Mouse (Mus musculus): ENCODE measurements around the gene Casp2. TPM values are rescaled to one million over a fixed set of nuclear protein-coding genes. Genes with fewer than 3 reads are reported as not detected.

Gene Casp2
- polyA plus RNA-seq, 1 experiment from 2014 or later = 30.8 TPM

GRCm38 (mm10) chr6:42318293-42318692 lies 53.5 kb downstream of the Casp2 start:
- H3K27ac ChIP-seq (replicated peaks in 1 of 2; ENCODE audit: control insufficient read depth in 1 of 2, insufficient read depth in 1 of 2, low read depth in 2 of 2, low read length in 2 of 2) = no peak overlapping the region
- peaks cover 29% of the 10 kb centered on the region for H3K27me3 ChIP-seq (ENCODE audit: control insufficient read depth, insufficient read depth, low read length)
- peaks cover under 1 to 2% of the 10 kb centered on the region in 2 experiments; a peak in 2 of 4 replicates for H3K4me1 ChIP-seq (ENCODE audit: control insufficient read depth in 2 of 2, insufficient read depth in 2 of 2, low read length in 2 of 2)
- no peaks in the 10 kb centered on the region for H3K9me3 ChIP-seq (ENCODE audit: control insufficient read depth, low read length)
- no peak overlapping the region for H3K9ac ChIP-seq (ENCODE audit: low read length)
- 66% methylated on average over 4 of the region's 4 CpGs for WGBS
- H3K4me3 ChIP-seq (ENCODE audit: control insufficient read depth in 1 of 2, insufficient read depth in 1 of 2, low read depth in 1 of 2, low read length in 2 of 2) = no peak overlapping the region
- H3K4me2 ChIP-seq (ENCODE audit: low read length) = no peak overlapping the region
- no peak for ATAC-seq (ENCODE audit: insufficient number of reproducible peaks, insufficient read depth, low FRiP score, low read depth)
- peaks cover 7% of the 10 kb centered on the region; the same call in 1 of the 2 replicates for H3K36me3 ChIP-seq (ENCODE audit: control insufficient read depth, insufficient read depth, low read length)

DNA sequence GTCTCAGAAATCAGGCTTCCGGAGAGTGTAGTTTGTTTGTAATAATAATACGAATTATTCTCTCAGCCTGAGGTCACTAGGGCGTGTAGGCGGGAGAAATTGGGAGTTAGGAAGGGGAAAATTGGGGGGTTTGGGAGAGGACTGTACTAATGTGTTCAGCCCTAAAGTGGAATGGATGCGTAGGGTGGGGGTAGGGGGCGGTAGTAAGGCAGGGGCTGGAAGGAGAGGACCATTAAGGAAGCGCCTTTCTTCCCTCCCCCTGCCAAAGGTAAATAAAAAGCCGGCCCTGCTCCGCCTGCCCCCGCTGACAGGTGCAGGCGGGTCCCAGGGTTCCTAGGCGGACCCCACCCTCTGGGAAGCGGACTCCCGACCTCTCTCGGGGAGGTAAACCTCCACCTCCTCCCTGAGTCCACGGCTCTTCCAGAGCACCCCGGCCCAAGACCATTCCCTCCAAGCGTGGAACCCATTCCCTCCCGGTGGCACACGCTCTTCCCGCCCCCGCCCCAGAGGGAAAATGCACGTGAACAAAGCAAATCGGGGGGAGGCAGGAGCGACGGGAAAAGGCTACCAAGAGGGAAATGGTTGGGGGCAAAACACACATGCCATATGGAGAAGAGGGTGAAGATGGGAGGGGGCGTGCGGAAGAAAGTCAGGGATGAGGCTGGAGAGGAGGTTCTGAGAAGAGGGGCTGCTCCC lies 58.7 kb downstream of the Casp2 start:
- ATAC-seq (ENCODE audit: insufficient number of reproducible peaks, insufficient read depth, low FRiP score, low read depth) = no peak
- 2% methylated on average over 28 of the region's 28 CpGs for WGBS
- Histone ChIP-seq H3K9me3 (ENCODE audit: control insufficient read depth, low read length) (no peaks in the 10 kb centered on the region), H3K36me3 (ENCODE audit: control insufficient read depth, insufficient read depth, low read length) (no peaks in the 10 kb centered on the region), H3K9ac (ENCODE audit: low read length) (peak overlapping the region; percentile 68; the same call in 1 of the 2 replicates), H3K4me3 (ENCODE audit: control insufficient read depth in 1 of 2, insufficient read depth in 1 of 2, low read depth in 1 of 2, low read length in 2 of 2) (peak overlapping the region; percentile 51 to 63), H3K4me2 (ENCODE audit: low read length) (peak overlapping the region; percentile 97), H3K27me3 (ENCODE audit: control insufficient read depth, insufficient read depth, low read length) (peaks cover 52% of the 10 kb centered on the region), H3K4me1 (ENCODE audit: control insufficient read depth in 2 of 2, insufficient read depth in 2 of 2, low read length in 2 of 2) (peaks cover 4 to 6% of the 10 kb centered on the region in 2 experiments), H3K27ac (replicated peaks in 1 of 2; ENCODE audit: control insufficient read depth in 1 of 2, insufficient read depth in 1 of 2, low read depth in 2 of 2, low read length in 2 of 2) (no peak overlapping the region)

GRCm38 (mm10) chr6:42324067-42324481 lies 59.3 kb downstream of the Casp2 start:
- Histone ChIP-seq H3K4me2 (ENCODE audit: low read length) (peak overlapping the region; percentile 97), H3K9me3 (ENCODE audit: control insufficient read depth, low read length) (no peaks in the 10 kb centered on the region), H3K36me3 (ENCODE audit: control insufficient read depth, insufficient read depth, low read length) (no peaks in the 10 kb centered on the region), H3K27me3 (ENCODE audit: control insufficient read depth, insufficient read depth, low read length) (peaks cover 52% of the 10 kb centered on the region), H3K9ac (ENCODE audit: low read length) (peak overlapping the region; percentile 68), H3K27ac (replicated peaks in 1 of 2; ENCODE audit: control insufficient read depth in 1 of 2, insufficient read depth in 1 of 2, low read depth in 2 of 2, low read length in 2 of 2) (no peak overlapping the region), H3K4me3 (ENCODE audit: control insufficient read depth in 1 of 2, insufficient read depth in 1 of 2, low read depth in 1 of 2, low read length in 2 of 2) (peak overlapping the region; percentile 51 to 63), H3K4me1 (ENCODE audit: control insufficient read depth in 2 of 2, insufficient read depth in 2 of 2, low read length in 2 of 2) (peaks cover 4 to 6% of the 10 kb centered on the region in 2 experiments)
- ATAC-seq (ENCODE audit: insufficient number of reproducible peaks, insufficient read depth, low FRiP score, low read depth) = peak; percentile 17; the same call in 1 of the 2 replicates
- 1% methylated on average over 16 of the region's 32 CpGs for WGBS

- Histone ChIP-seq H3K9me3 (ENCODE audit: control insufficient read depth, low read length) (no peaks in the 10 kb centered on the region), H3K4me3 (ENCODE audit: control insufficient read depth in 1 of 2, insufficient read depth in 1 of 2, low read depth in 1 of 2, low read length in 2 of 2) (peak within 1 kb of the TSS; percentile 51 to 63), H3K27me3 (ENCODE audit: control insufficient read depth, insufficient read depth, low read length) (peaks cover 52% of the 10 kb centered on the region), H3K9ac (ENCODE audit: low read length) (peak within 1 kb of the TSS; percentile 68), H3K36me3 (ENCODE audit: control insufficient read depth, insufficient read depth, low read length) (no peaks in the 10 kb centered on the region), H3K4me2 (ENCODE audit: low read length) (peak within 1 kb of the TSS; percentile 97), H3K27ac (replicated peaks in 1 of 2; ENCODE audit: control insufficient read depth in 1 of 2, insufficient read depth in 1 of 2, low read depth in 2 of 2, low read length in 2 of 2) (no peak within 1 kb of the TSS), H3K4me1 (ENCODE audit: control insufficient read depth in 2 of 2, insufficient read depth in 2 of 2, low read length in 2 of 2) (peaks cover 4 to 6% of the 10 kb centered on the region in 2 experiments)
- WGBS = 1% methylated on average over 32 of the region's 68 CpGs
- peak; percentile 51 for ATAC-seq (ENCODE audit: insufficient number of reproducible peaks, insufficient read depth, low FRiP score, low read depth)
These were observed 59.9 kb downstream of the Casp2 start, which contains the start of gene Fam131b for GRCm38 (mm10) chr6:42324482-42325267. Fam131b (minus strand) TSS chr6:42324643.

- Histone ChIP-seq H3K36me3 (ENCODE audit: control insufficient read depth, insufficient read depth, low read length) (no peaks in the 10 kb centered on the region), H3K9ac (ENCODE audit: low read length) (peak overlapping the region; percentile 68), H3K4me1 (ENCODE audit: control insufficient read depth in 2 of 2, insufficient read depth in 2 of 2, low read length in 2 of 2) (peaks cover 4 to 6% of the 10 kb centered on the region in 2 experiments), H3K27me3 (ENCODE audit: control insufficient read depth, insufficient read depth, low read length) (peaks cover 52% of the 10 kb centered on the region), H3K4me2 (ENCODE audit: low read length) (peak overlapping the region; percentile 97), H3K4me3 (ENCODE audit: control insufficient read depth in 1 of 2, insufficient read depth in 1 of 2, low read depth in 1 of 2, low read length in 2 of 2) (peak overlapping the region; percentile 51 to 63), H3K27ac (replicated peaks in 1 of 2; ENCODE audit: control insufficient read depth in 1 of 2, insufficient read depth in 1 of 2, low read depth in 2 of 2, low read length in 2 of 2) (no peak overlapping the region), H3K9me3 (ENCODE audit: control insufficient read depth, low read length) (no peaks in the 10 kb centered on the region)
- 8% methylated on average over 7 of the region's 7 CpGs for WGBS
- ATAC-seq (ENCODE audit: insufficient number of reproducible peaks, insufficient read depth, low FRiP score, low read depth) = no peak
These were observed 60.5 kb downstream of the Casp2 start for GRCm38 (mm10) chr6:42325268-42325609.

DNA sequence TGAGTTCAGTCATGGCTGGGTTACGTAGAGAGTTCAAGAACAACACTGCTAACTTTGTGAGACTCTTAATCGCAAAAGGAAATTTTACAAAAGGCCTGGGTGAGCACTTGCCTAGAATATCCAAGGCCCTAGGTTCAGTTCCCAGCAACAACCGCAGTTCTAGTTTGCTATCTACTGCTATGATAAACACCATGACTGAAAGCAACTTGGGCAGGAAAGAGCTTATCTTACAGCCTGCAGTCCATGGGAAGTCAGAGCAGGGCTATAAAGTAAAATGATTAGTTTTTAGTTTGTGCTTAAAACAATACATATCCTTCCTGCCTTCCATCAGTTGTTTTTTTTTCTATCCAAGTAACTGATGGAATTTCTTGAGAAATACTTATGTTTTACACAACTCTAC lies 61.7 kb downstream of the Casp2 start:
- peaks cover 41% of the 10 kb centered on the region for H3K27me3 ChIP-seq (ENCODE audit: control insufficient read depth, insufficient read depth, low read length)
- H3K36me3 ChIP-seq (ENCODE audit: control insufficient read depth, insufficient read depth, low read length) = no peaks in the 10 kb centered on the region
- H3K4me1 ChIP-seq (ENCODE audit: control insufficient read depth in 2 of 2, insufficient read depth in 2 of 2, low read length in 2 of 2) = peaks cover 4 to 6% of the 10 kb centered on the region in 2 experiments
- H3K4me2 ChIP-seq (ENCODE audit: low read length) = no peak overlapping the region
- H3K9me3 ChIP-seq (ENCODE audit: control insufficient read depth, low read length) = no peaks in the 10 kb centered on the region
- 71% methylated on average over 3 of the region's 3 CpGs for WGBS
- no peak overlapping the region for H3K9ac ChIP-seq (ENCODE audit: low read length)
- no peak for ATAC-seq (ENCODE audit: insufficient number of reproducible peaks, insufficient read depth, low FRiP score, low read depth)
- no peak overlapping the region for H3K4me3 ChIP-seq (ENCODE audit: control insufficient read depth in 1 of 2, insufficient read depth in 1 of 2, low read depth in 1 of 2, low read length in 2 of 2)
- no peak overlapping the region for H3K27ac ChIP-seq (replicated peaks in 1 of 2; ENCODE audit: control insufficient read depth in 1 of 2, insufficient read depth in 1 of 2, low read depth in 2 of 2, low read length in 2 of 2)

DNA sequence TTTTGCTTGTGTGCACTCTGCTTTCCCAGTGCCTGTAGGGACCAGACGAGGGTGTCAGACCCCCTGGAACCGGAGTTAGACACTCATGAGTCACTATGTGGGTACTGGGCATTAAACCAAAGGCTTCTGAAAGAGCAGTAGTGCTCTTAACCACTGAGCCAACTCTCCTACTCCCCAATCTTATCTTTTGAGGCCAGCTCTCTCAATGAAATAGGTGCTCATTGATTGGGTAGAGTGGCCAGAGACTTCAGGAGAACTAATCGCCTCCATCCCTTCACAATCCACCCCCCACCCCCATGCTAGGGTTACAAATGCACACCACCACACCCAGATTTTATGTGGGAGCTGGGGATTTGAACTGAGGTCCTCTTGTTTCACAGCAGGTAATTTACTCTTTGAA lies 64.0 kb downstream of the Casp2 start:
- Histone ChIP-seq H3K4me1 (ENCODE audit: control insufficient read depth in 2 of 2, insufficient read depth in 2 of 2, low read length in 2 of 2) (peaks cover under 1 to 1% of the 10 kb centered on the region in 2 experiments; a peak in 2 of 4 replicates), H3K9ac (ENCODE audit: low read length) (no peak overlapping the region), H3K4me3 (ENCODE audit: control insufficient read depth in 1 of 2, insufficient read depth in 1 of 2, low read depth in 1 of 2, low read length in 2 of 2) (no peak overlapping the region), H3K4me2 (ENCODE audit: low read length) (no peak overlapping the region), H3K36me3 (ENCODE audit: control insufficient read depth, insufficient read depth, low read length) (no peaks in the 10 kb centered on the region), H3K27ac (replicated peaks in 1 of 2; ENCODE audit: control insufficient read depth in 1 of 2, insufficient read depth in 1 of 2, low read depth in 2 of 2, low read length in 2 of 2) (no peak overlapping the region), H3K9me3 (ENCODE audit: control insufficient read depth, low read length) (no peaks in the 10 kb centered on the region), H3K27me3 (ENCODE audit: control insufficient read depth, insufficient read depth, low read length) (peaks cover 18% of the 10 kb centered on the region)
- 46% methylated on average over 3 of the region's 3 CpGs for WGBS
- no peak for ATAC-seq (ENCODE audit: insufficient number of reproducible peaks, insufficient read depth, low FRiP score, low read depth)

Data from heart, embryonic 14.5 days (tissue).